Mouse (Mus musculus) monocyte, adult 5-6 weeks (primary cell): Measurements from ENCODE around the gene Sdk1. TPM values are rescaled to one million over a fixed set of nuclear protein-coding genes. Genes with fewer than 3 reads are reported as not detected.

Experiments
- ATAC-seq: fragments of 153-309, 156-312 bp; replicated peaks from 2 replicates; pipeline ENCODE4 v1.8.0; 2017; ENCODE audit warnings: mild to moderate bottlenecking; ENCODE audit not compliant: low TSS enrichment, insufficient number of reproducible peaks, severe bottlenecking, poor library complexity, low FRiP score
- total RNA-seq: library from RNA; stranded (forward); fragments of 200-1000, 200-491, 200-594 nt; gene quantifications from 3 replicates; pipeline ENCODE4 v1.2.3, GENCODE M21; 2017

Gene Sdk1
- total RNA-seq, 1 experiment from 2014 or later, result not detected

GRCm38 (mm10) chr5:142111989-142112388 lies 870.7 kb downstream of the Sdk1 start:
- ATAC-seq, result no peak

- no peak for ATAC-seq
Measured at GRCm38 (mm10) chr5:142113210-142114175, 872.2 kb downstream of the Sdk1 start.

GRCm38 (mm10) chr5:142127779-142128178 lies 886.5 kb downstream of the Sdk1 start:
- ATAC-seq, result no peak

- no peak for ATAC-seq
Measured at GRCm38 (mm10) chr5:142128181-142128611, 886.9 kb downstream of the Sdk1 start.

GRCm38 (mm10) chr5:142130004-142130403 lies 888.7 kb downstream of the Sdk1 start:
- ATAC-seq, result no peak

GRCm38 (mm10) chr5:142139978-142140377 lies 898.7 kb downstream of the Sdk1 start:
- no peak for ATAC-seq

GRCm38 (mm10) chr5:142149594-142149993 lies 908.3 kb downstream of the Sdk1 start:
- no peak for ATAC-seq

GRCm38 (mm10) chr5:142150756-142151155 lies 909.5 kb downstream of the Sdk1 start:
- no peak for ATAC-seq

- ATAC-seq, result no peak
Measured at GRCm38 (mm10) chr5:142156868-142157852, 915.9 kb downstream of the Sdk1 start.

- no peak for ATAC-seq
Measured at GRCm38 (mm10) chr5:142163483-142163882, 922.2 kb downstream of the Sdk1 start.

GRCm38 (mm10) chr5:142173636-142174035 lies 932.3 kb downstream of the Sdk1 start:
- no peak for ATAC-seq

- ATAC-seq, result no peak
Measured at GRCm38 (mm10) chr5:142178164-142178563, 936.9 kb downstream of the Sdk1 start.

- ATAC-seq, result no peak
Measured at GRCm38 (mm10) chr5:142179304-142179703, 938.0 kb downstream of the Sdk1 start.

- no peak for ATAC-seq
Measured at GRCm38 (mm10) chr5:142181862-142182261, 940.6 kb downstream of the Sdk1 start.

GRCm38 (mm10) chr5:142188765-142189164 lies 947.5 kb downstream of the Sdk1 start:
- ATAC-seq, result no peak

- ATAC-seq, result no peak
Measured at GRCm38 (mm10) chr5:142209911-142210310, 968.6 kb downstream of the Sdk1 start.

GRCm38 (mm10) chr5:142212252-142212651 lies 971.0 kb downstream of the Sdk1 start:
- ATAC-seq, result no peak

- no peak for ATAC-seq
Measured at GRCm38 (mm10) chr5:142215981-142216380, 974.7 kb downstream of the Sdk1 start.

- ATAC-seq, result no peak
Measured at GRCm38 (mm10) chr5:142220851-142221503, 979.7 kb downstream of the Sdk1 start.
